In genomic region chr12:3283829-3284440, GRCm38 (mm10) we compare ENCODE assay signal across 21 mouse cellular contexts. TPM values are rescaled to one million over a fixed set of nuclear protein-coding genes. Genes with fewer than 3 reads are reported as not detected.
DNase-seq lines count a peak whose midpoint lies in the region; ATAC-seq and TF ChIP-seq lines count a peak whose summit lies in the region.
"Had no signal": no experiment of that assay in that cellular context is flagged by ENCODE, and none has a peak within 500 bp of the region (broad histone marks: within the 10 kb centered on the region; RNA-seq: fewer than 3 reads in every experiment).

No protein-coding gene starts in this region.

- no peaks in the 10 kb centered on the region for H3K27me3 ChIP-seq in stomach, embryonic 16.5 days (ENCODE audit: control insufficient read depth, insufficient read depth, low read length)
- H3K27me3 ChIP-seq in stomach, postnatal 0 days (ENCODE audit: control insufficient read depth, insufficient read depth, low read length): no peaks in the 10 kb centered on the region
- H3K27me3 ChIP-seq in liver, embryonic 13.5 days: no peaks in the 10 kb centered on the region
- H3K27me3 ChIP-seq in small intestine, adult 2 months (ENCODE audit: control insufficient read depth, insufficient read depth, low read length): no peaks in the 10 kb centered on the region
- H3K27me3 ChIP-seq: embryonic facial prominence, embryonic 13.5 days; hindbrain, embryonic 13.5 days; intestine, embryonic 15.5 days; stomach, embryonic 15.5 days had no signal

- peak overlapping the region; percentile 38; the same call in 1 of the 2 replicates for H3K27ac ChIP-seq in gastrocnemius, adult 2 months
- no peak overlapping the region for H3K27ac ChIP-seq in stomach, embryonic 16.5 days (ENCODE audit: low read length)
- no peak overlapping the region for H3K27ac ChIP-seq in stomach, postnatal 0 days (replicated peaks)
- peak overlapping the region; percentile 91 for H3K27ac ChIP-seq in liver, embryonic 13.5 days
- H3K27ac ChIP-seq in small intestine, adult 2 months (ENCODE audit: insufficient read depth, low read depth, low read length): peak overlapping the region; percentile 62
- H3K27ac ChIP-seq: embryonic facial prominence, embryonic 13.5 days; forebrain, embryonic 10.5 days; hindbrain, embryonic 13.5 days; intestine, embryonic 15.5 days; stomach, embryonic 15.5 days had no signal

- intact Hi-C loops in gastrocnemius, adult 2 months (cut with DNase I): no loop called here

- no peak overlapping the region for H3K4me3 ChIP-seq in gastrocnemius, adult 2 months
- H3K4me3 ChIP-seq in stomach, embryonic 16.5 days (replicated peaks; ENCODE audit: low read length): no peak overlapping the region
- no peak overlapping the region for H3K4me3 ChIP-seq in stomach, postnatal 0 days (ENCODE audit: low read depth, low read length)
- no peak overlapping the region for H3K4me3 ChIP-seq in liver, embryonic 13.5 days (replicated peaks)
- no peak overlapping the region for H3K4me3 ChIP-seq in small intestine, adult 2 months (ENCODE audit: low read depth, low read length)
- H3K4me3 ChIP-seq: embryonic facial prominence, embryonic 13.5 days; forebrain, embryonic 10.5 days; hindbrain, embryonic 13.5 days; intestine, embryonic 15.5 days; stomach, embryonic 15.5 days had no signal

- TF ChIP-seq EP300 in stomach, postnatal 0 days (optimal IDR thresholded peaks at IDR 0.05): no peak

- ATAC-seq in stomach, embryonic 16.5 days (ENCODE audit: insufficient read depth, low FRiP score): peak; percentile 13; the same call in 1 of the 2 replicates
- no peak for ATAC-seq in stomach, postnatal 0 days (ENCODE audit: low FRiP score, low TSS enrichment)
- ATAC-seq in liver, embryonic 13.5 days (ENCODE audit: low read depth): peak; percentile 45
- ATAC-seq: intestine, embryonic 15.5 days had no signal

- no peak for TF ChIP-seq POLR2A in small intestine, adult 2 months (IDR thresholded peaks at IDR 0.05; ENCODE audit: low read depth, low read length)

- no peaks in the 10 kb centered on the region; the same call in 1 of the 2 replicates for H3K36me3 ChIP-seq in stomach, embryonic 16.5 days (ENCODE audit: control insufficient read depth, insufficient read depth, low read length)
- H3K36me3 ChIP-seq in stomach, postnatal 0 days (ENCODE audit: control insufficient read depth, insufficient read depth, low read length): no peaks in the 10 kb centered on the region
- H3K36me3 ChIP-seq in liver, embryonic 13.5 days: 0 out of 2 replicates have a peak, but pooled peaks cover 8% of the 10 kb centered on the region
- no peaks in the 10 kb centered on the region for H3K36me3 ChIP-seq in small intestine, adult 2 months (ENCODE audit: control insufficient read depth, insufficient read depth, low read length)
- H3K36me3 ChIP-seq: intestine, embryonic 15.5 days; stomach, embryonic 15.5 days had no signal

- H3K4me1 ChIP-seq in stomach, embryonic 16.5 days (ENCODE audit: control insufficient read depth, insufficient read depth, low read length): 0 out of 2 replicates have a peak, but pooled peaks cover 2% of the 10 kb centered on the region
- H3K4me1 ChIP-seq in stomach, postnatal 0 days (replicated peaks; ENCODE audit: control insufficient read depth, insufficient read depth): no peaks in the 10 kb centered on the region
- peaks cover 89% of the 10 kb centered on the region for H3K4me1 ChIP-seq in liver, embryonic 13.5 days (replicated peaks)
- peaks cover 4% of the 10 kb centered on the region; the same call in 1 of the 2 replicates for H3K4me1 ChIP-seq in small intestine, adult 2 months (ENCODE audit: control insufficient read depth, insufficient read depth, insufficient read length, low read length)
- H3K4me1 ChIP-seq: embryonic facial prominence, embryonic 13.5 days; forebrain, embryonic 10.5 days; hindbrain, embryonic 13.5 days; intestine, embryonic 15.5 days; stomach, embryonic 15.5 days had no signal

- DNase-seq in gastrocnemius, adult 2 months: no peak
- DNase-seq in gastrocnemius, postnatal 25 days: no peak
- no peak for DNase-seq in stomach, postnatal 0 days (ENCODE audit: low spot score)
- no peak for DNase-seq in liver, embryonic 13.5 days
- DNase-seq in embryo, embryonic 10 days (ENCODE audit: low spot score): no peak
- DNase-seq in gastrocnemius, postnatal 4 days (ENCODE audit: low spot score in 2 of 2): no peak
- DNase-seq: adrenal gland, adult 2 months; cerebellum, adult 8-10 months; gastrocnemius, postnatal 14 days; heart, postnatal 14 days; lung, postnatal 14 days; right cerebral cortex, postnatal 25 days had no signal

- no peak overlapping the region for H3K9ac ChIP-seq in stomach, embryonic 16.5 days (ENCODE audit: low read length)
- H3K9ac ChIP-seq in stomach, postnatal 0 days (ENCODE audit: low read length): no peak overlapping the region
- peak overlapping the region; percentile 72 for H3K9ac ChIP-seq in liver, embryonic 13.5 days
- H3K9ac ChIP-seq: embryonic facial prominence, embryonic 13.5 days; hindbrain, embryonic 13.5 days; intestine, embryonic 15.5 days; stomach, embryonic 15.5 days had no signal

- 78% methylated on average over 4 of the region's 4 CpGs for WGBS in stomach, embryonic 16.5 days
- WGBS in stomach, postnatal 0 days: 68% methylated on average over 4 of the region's 4 CpGs
- 29% methylated on average over 4 of the region's 4 CpGs for WGBS in liver, embryonic 13.5 days (ENCODE audit: insufficient replicate concordance)
- 79% methylated on average over 4 of the region's 4 CpGs for WGBS in small intestine, adult 2 months

- TF ChIP-seq CTCF in gastrocnemius, adult 2 months (IDR thresholded peaks at IDR 0.05): no peak
- no peak for TF ChIP-seq CTCF in stomach, postnatal 0 days (IDR thresholded peaks at IDR 0.05; ENCODE audit: low read depth)
- no peak for TF ChIP-seq CTCF in small intestine, adult 2 months (IDR thresholded peaks at IDR 0.05; ENCODE audit: extremely low read depth, insufficient read length, insufficient replicate concordance, low read depth, low read length)

- H3K9me3 ChIP-seq in stomach, embryonic 16.5 days (replicated peaks; ENCODE audit: control insufficient read depth, low read length): no peaks in the 10 kb centered on the region
- H3K9me3 ChIP-seq in stomach, postnatal 0 days (ENCODE audit: control insufficient read depth, low read length): no peaks in the 10 kb centered on the region
- H3K9me3 ChIP-seq in liver, embryonic 13.5 days (replicated peaks): no peaks in the 10 kb centered on the region
- H3K9me3 ChIP-seq: embryonic facial prominence, embryonic 13.5 days; intestine, embryonic 15.5 days; stomach, embryonic 15.5 days had no signal

- H3K4me2 ChIP-seq in stomach, embryonic 16.5 days (ENCODE audit: low read depth, low read length): no peak overlapping the region
- H3K4me2 ChIP-seq in stomach, postnatal 0 days (replicated peaks; ENCODE audit: low read depth): no peak overlapping the region
- peak overlapping the region; percentile 25 for H3K4me2 ChIP-seq in liver, embryonic 13.5 days
- H3K4me2 ChIP-seq: embryonic facial prominence, embryonic 13.5 days; heart, embryonic 11.5 days; hindbrain, embryonic 13.5 days; intestine, embryonic 15.5 days; midbrain, embryonic 11.5 days; stomach, embryonic 15.5 days had no signal

RNA-seq across cellular contexts. Expression of gene Rab10, which starts 25.8 kb away (rescaled TPM):
- 100 to 1,000 TPM; 272 to 301 TPM for total RNA-seq in gastrocnemius, adult 2 months (2021)
- total RNA-seq in gastrocnemius, postnatal 25 days (2021): 100 to 1,000 TPM; 218 to 239 TPM
- polyA plus RNA-seq in stomach, embryonic 16.5 days (2015; fragmentation: Nextera tagmentation; extraction: Ambion mirVana): 76.5 and 76.8 TPM in 2 replicates
- 83.9 and 91.2 TPM in 2 replicates for polyA plus RNA-seq in stomach, postnatal 0 days (2015; fragmentation: Nextera tagmentation; extraction: Ambion mirVana)
- 47.9 and 57.3 TPM in 2 replicates for polyA plus RNA-seq in liver, embryonic 13.5 days (2015; fragmentation: Nextera tagmentation; extraction: Ambion mirVana)
- 10.5 and 21.4 TPM in 2 replicates for polyA plus RNA-seq in small intestine, adult 2 months (2012; rRNA removed)
- 100 to 1,000 TPM; 196 to 210 TPM for total RNA-seq in gastrocnemius, postnatal 4 days (2021)

Comparison
In these comparisons a context has a peak if more than half of its experiments do, and no peak if none do; other contexts are left out.
1. H3K27ac ChIP-seq: peak in gastrocnemius, adult 2 months (single experiment), liver, embryonic 13.5 days (single experiment) and small intestine, adult 2 months (single experiment); none in stomach, embryonic 16.5 days (single experiment) and stomach, postnatal 0 days (single experiment).